Mouse (Mus musculus): ENCODE results near the gene Mical1.
A peak's percentile ranks its signal among the peaks of the same experiment; 100 is the strongest.

DNA sequence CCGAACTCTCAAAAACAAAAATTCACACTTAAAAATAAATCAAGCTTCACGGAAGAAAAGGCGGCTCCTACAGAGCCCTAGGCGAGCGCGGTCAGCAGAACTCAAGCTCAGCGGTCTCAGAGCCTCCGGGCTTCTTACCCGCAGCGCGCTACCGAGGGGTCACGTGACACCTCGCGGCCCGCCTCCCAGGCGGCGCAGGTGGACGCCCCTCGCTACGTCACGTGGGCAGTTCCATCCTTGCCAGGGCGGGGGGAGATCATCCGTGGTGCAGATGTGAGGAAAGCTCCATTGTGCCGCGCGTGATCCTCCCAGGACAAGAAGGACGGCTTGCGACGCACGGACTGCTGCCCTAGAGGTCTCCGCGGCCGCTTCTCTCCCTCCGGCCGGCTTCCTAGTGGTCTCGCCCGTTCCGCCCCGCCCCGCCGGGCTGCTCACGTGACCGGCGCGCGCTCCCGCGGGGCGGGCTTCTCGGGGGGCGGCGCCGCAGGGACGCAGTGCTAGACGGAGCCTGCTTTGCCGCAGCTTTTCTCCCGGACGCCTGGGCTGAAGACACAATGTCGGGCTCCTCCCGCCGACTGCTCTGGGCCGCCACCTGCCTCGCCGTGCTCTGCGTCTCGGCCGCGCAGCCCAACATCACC lies 43.0 kb downstream of the Mical1 start, which contains the start of gene Cd164:
- peak; percentile 35; the same call in 1 of the 2 replicates for TF ChIP-seq MAFK (IDR thresholded peaks at IDR 0.05; ENCODE audit: insufficient read depth, low read depth, low read length)
- TF ChIP-seq HCFC1 (IDR thresholded peaks at IDR 0.05; ENCODE audit: borderline replicate concordance, insufficient read depth, low read length), result 0 out of 2 replicates have a peak, but pooled peaks have one; percentile 29
- TF ChIP-seq ZC3H11A (IDR thresholded peaks at IDR 0.05; ENCODE audit: borderline replicate concordance, low read depth, low read length), result no peak
